Mouse (Mus musculus) left cerebral cortex, adult 18-20 months (tissue): ENCODE data around the gene 4933415F23Rik. TPM values are rescaled to one million over a fixed set of nuclear protein-coding genes. Genes with fewer than 3 reads are reported as not detected.
A peak's percentile ranks its signal among the peaks of the same experiment; 100 is the strongest.

Experiments used
- DNase-seq, 2 experiments: peaks; one replicate each; pipeline ENCODE4 v3.0.0; 2021 to 2022; ENCODE audit warnings: low spot score in 2 of 2, mixed read lengths in 1 of 2
- long read RNA-seq, 2 experiments: library from polyadenylated mRNA; stranded (forward); transcript quantifications; one replicate each; pipeline ENCODE4 v2.0.0; 2021
- total RNA-seq, 2 experiments: library from RNA; stranded (reverse); gene quantifications; 2 replicates each; pipeline ENCODE4 v1.2.3; 2021

The 4933415F23Rik gene
- not detected for total RNA-seq
- long read RNA-seq, experiment 1 = 0 reads
- long read RNA-seq, experiment 2 = 0 reads

DNA sequence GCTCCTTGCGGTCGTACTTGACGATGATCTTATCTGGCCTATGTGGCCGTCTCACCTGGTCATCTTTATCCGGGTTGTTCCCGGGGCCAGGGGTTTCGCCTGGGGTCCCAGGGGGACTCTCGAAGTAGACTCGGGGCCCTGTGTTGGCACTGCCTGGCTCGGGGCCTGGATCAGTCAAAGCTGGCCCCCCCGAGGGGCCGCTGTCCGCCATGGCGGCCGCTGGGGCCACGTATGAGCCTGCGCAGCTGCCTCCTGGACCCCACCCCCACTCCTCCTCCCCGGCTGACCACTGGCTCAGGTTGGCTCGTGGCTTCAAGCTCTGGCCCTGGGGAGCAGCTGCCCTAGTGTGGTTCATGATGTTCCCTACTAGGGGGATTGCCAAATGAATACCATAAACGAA lies at the start of gene 4933415F23Rik:
TSS of gene 4933415F23Rik (minus strand) at position 233 of the 400 bp plus-strand sequence.
- no peak for DNase-seq

DNA sequence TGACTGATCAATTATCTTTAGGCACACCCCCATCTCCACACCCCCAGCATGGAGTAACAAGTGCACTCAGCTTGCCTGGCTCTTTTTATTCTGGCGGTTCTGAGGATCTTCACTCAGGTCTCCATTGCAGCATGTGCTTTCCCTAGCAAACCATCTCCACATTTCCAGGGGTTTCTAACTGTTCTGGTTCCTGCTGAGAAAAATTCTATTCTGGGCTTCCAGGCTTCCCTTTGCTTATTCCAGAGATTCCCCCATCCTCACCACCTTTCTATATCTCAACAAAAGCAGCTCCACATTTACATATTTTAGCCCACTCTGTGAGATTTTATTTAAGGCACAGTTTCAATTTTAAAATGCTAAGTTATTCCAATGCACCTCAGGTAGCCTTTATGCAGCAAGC lies 49.7 kb upstream of the 4933415F23Rik start:
- no peak for DNase-seq

DNA sequence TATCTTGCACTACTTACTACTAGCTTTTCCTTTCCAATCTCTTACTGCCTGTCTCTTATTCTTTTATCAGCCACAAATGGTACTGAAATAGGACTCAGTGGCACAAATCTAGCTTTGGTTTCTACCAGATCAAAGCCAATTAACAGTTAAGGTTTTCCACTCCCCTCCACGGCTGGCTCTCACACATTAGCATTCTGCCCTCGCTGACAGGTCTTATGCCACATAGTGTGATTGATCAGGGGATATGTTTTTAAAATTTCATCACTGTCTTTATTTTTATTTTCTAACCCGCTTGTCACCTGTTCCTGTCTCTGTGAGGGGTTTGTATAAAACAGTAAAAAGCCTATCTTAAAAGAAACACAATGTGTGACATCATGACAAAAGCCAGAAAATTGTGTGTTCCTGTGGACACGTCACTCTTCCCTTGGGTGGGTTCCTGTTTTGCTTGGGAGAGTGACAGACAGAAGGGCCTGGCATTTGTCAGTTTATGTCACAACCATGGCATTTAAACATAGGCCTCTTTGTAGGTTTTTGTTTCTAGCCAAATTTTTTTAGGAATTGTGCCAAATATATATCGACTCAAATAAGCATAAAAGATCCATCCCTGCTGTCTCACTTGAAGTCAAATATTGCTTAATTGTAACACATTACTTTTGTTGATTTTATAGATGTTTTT lies 44.3 kb upstream of the 4933415F23Rik start:
- DNase-seq = no peak

- no peak for DNase-seq
Observed at GRCm38 (mm10) chr1:23141121-23141811, 39.2 kb upstream of the 4933415F23Rik start.

- peak; percentile 33 to 67 for DNase-seq
Observed at GRCm38 (mm10) chr1:23140530-23140929, 38.5 kb upstream of the 4933415F23Rik start.

- DNase-seq = no peak
Observed at GRCm38 (mm10) chr1:23120901-23121300, 18.8 kb upstream of the 4933415F23Rik start.

- DNase-seq = no peak
Observed at GRCm38 (mm10) chr1:23119406-23119805, 17.4 kb upstream of the 4933415F23Rik start.

DNA sequence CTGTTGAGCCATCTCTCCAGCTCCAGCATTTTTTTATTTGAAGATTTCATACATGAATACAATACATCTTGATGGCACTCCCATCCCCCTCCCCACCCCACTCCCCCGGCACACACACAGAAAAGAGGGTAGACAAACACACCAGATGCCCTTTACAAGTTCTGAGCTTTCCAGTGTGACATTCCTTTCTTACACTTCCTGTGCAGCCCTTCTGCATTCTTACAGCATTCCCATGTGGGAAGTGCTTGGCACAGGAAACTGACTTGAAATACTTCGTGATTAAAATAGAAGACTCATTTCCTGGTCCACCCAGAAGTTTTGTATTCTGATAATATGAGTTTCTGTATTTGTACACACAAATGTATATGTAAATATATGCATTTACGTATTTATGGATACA lies 15.4 kb upstream of the 4933415F23Rik start:
- DNase-seq = peak in 1 of 2 experiments; percentile 36

- DNase-seq = no peak
Observed at GRCm38 (mm10) chr1:23109191-23109590, 7.1 kb upstream of the 4933415F23Rik start.

- peak in 1 of 2 experiments; percentile 21 for DNase-seq
Observed at GRCm38 (mm10) chr1:23102881-23103280, 828 bp upstream of the 4933415F23Rik start.

DNA sequence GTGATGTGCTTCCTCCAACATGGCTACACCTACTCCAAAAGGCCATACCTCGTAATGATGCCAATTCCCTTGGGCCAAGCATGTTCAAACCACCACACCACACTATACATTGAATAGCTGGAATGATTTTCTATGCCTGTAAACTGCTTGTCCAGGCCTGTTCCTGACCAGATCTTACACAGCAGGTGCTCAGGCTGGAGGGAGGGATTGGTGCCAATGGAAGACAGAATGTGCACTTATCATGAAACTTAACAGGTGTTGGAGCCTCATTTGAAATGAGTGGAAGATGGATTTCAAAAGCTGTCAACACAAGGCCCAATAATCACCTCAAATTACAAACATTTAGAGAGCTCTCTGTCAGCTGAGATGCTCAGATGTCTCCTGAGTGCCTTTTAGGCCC lies 2.3 kb downstream of the 4933415F23Rik start:
- DNase-seq = no peak

GRCm38 (mm10) chr1:23098451-23098850 lies 3.6 kb downstream of the 4933415F23Rik start:
- peak in 1 of 2 experiments; percentile 19 for DNase-seq

DNA sequence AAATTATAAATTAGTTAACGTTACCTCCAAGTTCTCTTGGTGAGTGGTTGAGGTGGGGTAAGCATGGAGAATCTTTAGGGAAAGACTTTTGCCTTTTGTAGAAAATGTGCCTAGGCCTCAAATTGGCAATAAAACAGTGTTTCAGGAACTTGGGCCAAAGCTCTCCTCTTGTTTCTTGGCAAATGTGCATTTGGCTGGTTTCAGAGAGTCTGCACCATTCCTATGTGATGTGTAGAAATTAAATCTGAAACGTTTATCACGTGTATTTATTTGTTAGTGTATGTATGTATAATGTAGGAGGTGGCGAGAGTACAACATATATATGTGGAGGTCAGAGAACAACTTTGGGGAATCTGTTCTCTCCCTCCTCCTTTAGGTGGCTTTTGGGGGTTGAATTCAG lies 4.1 kb downstream of the 4933415F23Rik start:
- DNase-seq = no peak

DNA sequence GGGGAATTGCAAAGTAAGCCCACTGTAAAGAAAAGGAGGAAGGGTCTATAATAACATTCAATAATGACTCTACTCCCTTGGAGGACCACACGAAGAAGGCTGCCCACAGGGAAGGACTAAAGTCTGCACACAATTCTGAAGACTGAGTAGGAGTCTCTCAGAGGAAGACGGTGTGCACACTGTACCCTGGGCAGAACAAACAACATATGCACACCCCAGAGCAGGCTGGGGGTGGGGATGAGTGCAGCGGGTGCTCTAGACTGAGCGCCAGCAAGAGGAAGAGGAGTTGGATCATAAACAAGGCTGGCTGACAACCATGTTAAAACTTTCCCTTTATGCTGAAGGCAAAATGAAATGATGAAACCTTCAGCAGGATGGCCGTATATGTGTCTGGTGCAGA lies 34.3 kb downstream of the 4933415F23Rik start:
- DNase-seq = peak in 1 of 2 experiments; percentile 31

DNA sequence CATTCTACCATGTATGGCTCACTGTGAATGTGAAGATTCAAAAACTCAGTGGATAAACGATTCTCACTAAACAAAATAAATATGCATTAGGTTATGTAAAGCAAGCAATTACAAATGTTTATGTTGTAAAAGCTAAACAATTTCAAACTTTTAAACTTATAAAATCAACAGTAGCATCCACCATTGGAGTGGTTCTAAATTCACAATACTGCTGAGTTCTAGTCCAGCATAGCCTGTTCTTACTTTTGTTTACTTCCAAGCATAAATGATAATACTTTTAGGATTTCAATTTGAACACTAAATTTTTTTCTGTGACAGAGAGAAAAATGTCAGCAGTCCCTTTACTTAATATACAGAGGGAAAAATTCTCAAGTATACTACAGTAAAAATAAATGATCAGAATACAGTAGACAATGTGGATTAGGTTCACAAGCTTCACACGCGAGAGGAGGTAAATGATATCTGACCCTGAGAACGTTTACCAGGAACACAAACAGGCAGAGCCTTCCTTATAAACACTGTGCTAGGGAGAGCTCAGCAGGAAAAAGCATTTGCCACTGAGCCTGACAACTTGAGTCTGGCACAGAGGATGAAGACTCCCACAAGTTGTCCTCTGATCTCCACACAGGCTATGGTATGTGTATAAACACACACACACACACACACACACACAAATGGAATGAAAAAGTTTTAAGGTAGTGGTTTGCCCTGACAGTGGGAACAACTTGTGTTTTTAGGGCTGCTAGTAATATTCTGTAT lies 37.2 kb downstream of the 4933415F23Rik start:
- no peak for DNase-seq

- DNase-seq = peak in 1 of 2 experiments; percentile 6
Observed at GRCm38 (mm10) chr1:23063946-23064345, 38.1 kb downstream of the 4933415F23Rik start.

DNA sequence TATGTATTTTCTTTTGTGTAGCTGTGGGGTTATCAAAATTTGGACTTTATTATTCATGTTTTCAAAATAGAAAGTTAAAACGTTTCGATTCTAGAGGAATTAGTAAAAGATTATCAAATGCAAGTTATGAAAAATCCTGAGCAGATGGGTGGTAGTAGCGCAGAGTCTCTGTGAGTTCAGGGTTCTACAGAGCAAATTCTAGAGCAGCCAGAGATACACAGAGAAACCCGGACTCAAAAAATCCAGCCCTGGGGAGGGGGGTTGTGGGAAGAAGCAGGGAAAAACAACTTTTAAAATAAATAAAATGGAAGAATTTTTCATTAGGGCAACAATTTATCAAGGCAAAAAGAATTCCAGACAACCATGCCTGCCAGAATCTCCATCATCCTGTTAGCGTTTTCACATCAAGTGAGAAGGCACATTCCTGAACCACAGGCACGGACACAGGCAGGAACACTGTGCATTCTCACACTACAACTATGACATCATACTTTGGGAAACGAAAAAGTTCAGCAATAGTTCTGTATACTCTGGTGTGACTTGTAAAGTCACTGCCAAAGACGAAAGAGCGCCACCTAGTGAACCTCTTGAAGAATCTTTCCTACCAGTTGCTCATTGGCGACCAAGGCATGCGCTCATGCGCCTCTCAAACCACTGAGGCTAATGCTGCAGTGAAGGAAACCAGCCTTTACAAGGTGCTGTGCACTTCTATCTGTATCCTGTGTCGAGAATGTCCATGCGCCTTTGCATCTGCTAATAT lies 40.3 kb downstream of the 4933415F23Rik start:
- DNase-seq = peak; percentile 52 to 55

- DNase-seq = peak in 1 of 2 experiments; percentile 3
Observed at GRCm38 (mm10) chr1:23060056-23060455, 42.0 kb downstream of the 4933415F23Rik start.
